Mouse (Mus musculus): ENCODE measurements around the gene Olfr538. TPM values are rescaled to one million over a fixed set of nuclear protein-coding genes. Genes with fewer than 3 reads are reported as not detected.

Gene Olfr538
- not detected for polyA plus RNA-seq (2014; fragmentation: Illumina TruSeq; extraction: RNeasy Lipid Tissue Mini Kit (QIAGEN cat#74804); ENCODE audit: low read depth, low replicate concordance)

GRCm38 (mm10) chr7:140567586-140567985 is at the start of gene Olfr538:
Gene Olfr538, plus strand, starts transcription at chr7:140567886.

GRCm38 (mm10) chr7:140600969-140601368 is 33.3 kb downstream of the Olfr538 start, which contains the start of gene Olfr46:
Gene Olfr46, plus strand, starts transcription at chr7:140601269.

Other genes with a start within 250 kb of the Olfr538 start
- gene Olfr525, start 247.0 kb upstream of the Olfr538 start, polyA plus RNA-seq (2014; fragmentation: Illumina TruSeq; extraction: RNeasy Lipid Tissue Mini Kit (QIAGEN cat#74804); ENCODE audit: low read depth, low replicate concordance) = not detected
- not detected for gene Olfr527, start 233.9 kb upstream of the Olfr538 start, polyA plus RNA-seq (2014; fragmentation: Illumina TruSeq; extraction: RNeasy Lipid Tissue Mini Kit (QIAGEN cat#74804); ENCODE audit: low read depth, low replicate concordance)
- gene Olfr60, start 206.2 kb upstream of the Olfr538 start, polyA plus RNA-seq (2014; fragmentation: Illumina TruSeq; extraction: RNeasy Lipid Tissue Mini Kit (QIAGEN cat#74804); ENCODE audit: low read depth, low replicate concordance) = not detected
- gene Olfr530, start 191.6 kb upstream of the Olfr538 start, polyA plus RNA-seq (2014; fragmentation: Illumina TruSeq; extraction: RNeasy Lipid Tissue Mini Kit (QIAGEN cat#74804); ENCODE audit: low read depth, low replicate concordance) = not detected
- gene Olfr531, start 165.0 kb upstream of the Olfr538 start, polyA plus RNA-seq (2014; fragmentation: Illumina TruSeq; extraction: RNeasy Lipid Tissue Mini Kit (QIAGEN cat#74804); ENCODE audit: low read depth, low replicate concordance) = not detected
- not detected for gene Olfr532, start 146.2 kb upstream of the Olfr538 start, polyA plus RNA-seq (2014; fragmentation: Illumina TruSeq; extraction: RNeasy Lipid Tissue Mini Kit (QIAGEN cat#74804); ENCODE audit: low read depth, low replicate concordance)
- gene Olfr533, start 104.5 kb upstream of the Olfr538 start, polyA plus RNA-seq (2014; fragmentation: Illumina TruSeq; extraction: RNeasy Lipid Tissue Mini Kit (QIAGEN cat#74804); ENCODE audit: low read depth, low replicate concordance) = not detected
- gene Olfr535, start 83.7 kb upstream of the Olfr538 start, polyA plus RNA-seq (2014; fragmentation: Illumina TruSeq; extraction: RNeasy Lipid Tissue Mini Kit (QIAGEN cat#74804); ENCODE audit: low read depth, low replicate concordance) = not detected
- gene Olfr536, start 60.5 kb upstream of the Olfr538 start, polyA plus RNA-seq (2014; fragmentation: Illumina TruSeq; extraction: RNeasy Lipid Tissue Mini Kit (QIAGEN cat#74804); ENCODE audit: low read depth, low replicate concordance) = not detected
- gene Olfr46, start 33.4 kb downstream of the Olfr538 start, polyA plus RNA-seq (2014; fragmentation: Illumina TruSeq; extraction: RNeasy Lipid Tissue Mini Kit (QIAGEN cat#74804); ENCODE audit: low read depth, low replicate concordance) = not detected
- not detected for gene Olfr61, start 61.1 kb downstream of the Olfr538 start, polyA plus RNA-seq (2014; fragmentation: Illumina TruSeq; extraction: RNeasy Lipid Tissue Mini Kit (QIAGEN cat#74804); ENCODE audit: low read depth, low replicate concordance)
- gene Olfr53, start 78.6 kb downstream of the Olfr538 start, polyA plus RNA-seq (2014; fragmentation: Illumina TruSeq; extraction: RNeasy Lipid Tissue Mini Kit (QIAGEN cat#74804); ENCODE audit: low read depth, low replicate concordance) = not detected
- gene Olfr539, start 92.0 kb downstream of the Olfr538 start, polyA plus RNA-seq (2014; fragmentation: Illumina TruSeq; extraction: RNeasy Lipid Tissue Mini Kit (QIAGEN cat#74804); ENCODE audit: low read depth, low replicate concordance) = not detected
- not detected for gene Olfr45, start 114.1 kb downstream of the Olfr538 start, polyA plus RNA-seq (2014; fragmentation: Illumina TruSeq; extraction: RNeasy Lipid Tissue Mini Kit (QIAGEN cat#74804); ENCODE audit: low read depth, low replicate concordance)
- gene Olfr541, start 129.4 kb downstream of the Olfr538 start, polyA plus RNA-seq (2014; fragmentation: Illumina TruSeq; extraction: RNeasy Lipid Tissue Mini Kit (QIAGEN cat#74804); ENCODE audit: low read depth, low replicate concordance) = not detected
- gene Cyp2e1, start 195.9 kb downstream of the Olfr538 start, polyA plus RNA-seq (2014; fragmentation: Illumina TruSeq; extraction: RNeasy Lipid Tissue Mini Kit (QIAGEN cat#74804); ENCODE audit: low read depth, low replicate concordance) = 21.8 TPM
- gene Syce1, start 220.0 kb downstream of the Olfr538 start, polyA plus RNA-seq (2014; fragmentation: Illumina TruSeq; extraction: RNeasy Lipid Tissue Mini Kit (QIAGEN cat#74804); ENCODE audit: low read depth, low replicate concordance) = not detected

All from heart, adult 10 weeks (tissue).